Mouse (Mus musculus) myocyte (in vitro differentiated cells): ENCODE measurements around the gene Stra6.

Experiments
- CEBPB ChIP-seq: IDR thresholded peaks from 2 replicates; pipeline ENCODE4 v1.6.1; 2011; ENCODE audit warnings: mild to moderate bottlenecking, moderate library complexity; ENCODE audit not compliant: poor library complexity, insufficient read depth, severe bottlenecking
- E2F4 ChIP-seq: IDR thresholded peaks from one replicate; pipeline ENCODE4 v1.6.1; 2011; ENCODE audit warnings: mild to moderate bottlenecking, control low read depth, moderate library complexity; ENCODE audit not compliant: insufficient read depth
- MAX ChIP-seq: IDR thresholded peaks from one replicate; pipeline ENCODE4 v1.6.1; 2011; ENCODE audit warnings: low read depth, mild to moderate bottlenecking, control low read depth
- MYOD1 ChIP-seq, 3 experiments: IDR thresholded peaks; one replicate each; pipeline ENCODE4 v1.6.1; 2011; ENCODE audit warnings: control low read depth in 2 of 3, low read depth in 2 of 3, mild to moderate bottlenecking in 2 of 3, moderate library complexity in 1 of 3; ENCODE audit not compliant: insufficient read length in 2 of 3, control insufficient read depth in 1 of 3
- POLR2A ChIP-seq: IDR thresholded peaks from one replicate; pipeline ENCODE4 v1.6.1; 2011; ENCODE audit warnings: low read depth, mild to moderate bottlenecking, control low read depth, moderate library complexity; ENCODE audit not compliant: insufficient read length
- POLR2AphosphoS2 ChIP-seq: IDR thresholded peaks from one replicate; pipeline ENCODE4 v1.6.1; 2011; ENCODE audit warnings: low read depth, control low read depth; ENCODE audit not compliant: insufficient read length
- REST ChIP-seq: IDR thresholded peaks from one replicate; pipeline ENCODE4 v1.6.1; 2011; ENCODE audit warnings: mild to moderate bottlenecking, control low read depth, moderate library complexity; ENCODE audit not compliant: insufficient read depth, insufficient read length
- SRF ChIP-seq: IDR thresholded peaks from one replicate; pipeline ENCODE4 v1.6.1; 2011; ENCODE audit warnings: low read depth; ENCODE audit not compliant: control insufficient read depth, insufficient read length
- TCF12 ChIP-seq: IDR thresholded peaks from one replicate; pipeline ENCODE4 v1.6.1; 2011; ENCODE audit warnings: mild to moderate bottlenecking, control low read depth; ENCODE audit not compliant: poor library complexity, insufficient read depth, severe bottlenecking
- TCF3 ChIP-seq: IDR thresholded peaks from one replicate; pipeline ENCODE4 v1.6.1; 2011; ENCODE audit warnings: low read depth, control low read depth; ENCODE audit not compliant: insufficient read length
- USF1 ChIP-seq: IDR thresholded peaks from one replicate; pipeline ENCODE4 v1.6.1; 2011; ENCODE audit warnings: low read depth, mild to moderate bottlenecking, control low read depth, moderate library complexity

- TF ChIP-seq POLR2A, result no peak
- no peak for TF ChIP-seq CEBPB
- no peak for TF ChIP-seq MAX
- TF ChIP-seq USF1, result no peak
- no peak for TF ChIP-seq E2F4
- no peak for TF ChIP-seq POLR2AphosphoS2
- no peak for TF ChIP-seq SRF
- TF ChIP-seq MYOD1 (IDR thresholded peaks at IDR 0.05; ENCODE audit: control insufficient read depth in 1 of 3, insufficient read length in 2 of 3, low read depth in 2 of 3), result peak in 1 of 3 experiments; percentile 10
- TF ChIP-seq TCF12, result no peak
- no peak for TF ChIP-seq REST
- TF ChIP-seq TCF3, result no peak
These were observed 68.1 kb downstream of the Stra6 start for GRCm38 (mm10) chr9:58131735-58132134.
